Mouse (Mus musculus) lung, postnatal 0 days (tissue): ENCODE measurements at regions not wholly inside any gene's neighbourhood (a gene's known extent, or its start where the extent isn't known, plus 50 kb on each side); places are given as distances from the start of the nearest gene placed in this dataset.

Experiments
- CTCF ChIP-seq: IDR thresholded peaks from 2 replicates; pipeline ENCODE4 v1.5.1; 2016; ENCODE audit warnings: antibody characterized with exemption, mild to moderate bottlenecking
- EP300 ChIP-seq: IDR thresholded peaks from 2 replicates; pipeline ENCODE4 v1.6.1; 2016; ENCODE audit warnings: antibody characterized with exemption, mild to moderate bottlenecking, control low read depth

DNA sequence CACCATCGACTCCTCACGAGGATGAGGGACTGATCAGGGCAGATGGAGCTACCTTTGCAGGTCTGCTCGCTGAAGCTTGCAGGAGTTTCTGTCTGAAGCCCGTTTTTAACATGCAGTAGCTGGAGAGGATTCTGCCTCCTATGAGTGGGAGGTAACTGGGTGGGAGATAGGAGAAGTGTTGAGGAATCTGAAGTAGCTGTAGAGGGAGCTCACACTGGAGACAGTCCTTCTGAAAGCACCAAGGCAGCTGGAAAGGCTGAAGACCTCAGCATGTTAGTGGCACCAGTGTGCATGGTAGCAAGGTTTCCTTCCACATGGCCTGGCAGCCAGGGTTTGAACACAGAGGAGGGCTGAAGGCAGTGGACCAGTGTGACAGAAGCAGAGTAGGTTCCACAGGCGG is 254.5 kb downstream of the Drd1 start:
- TF ChIP-seq EP300: no peak
- TF ChIP-seq CTCF: no peak
